Mouse (Mus musculus) left cerebral cortex, postnatal 14 days (tissue): ENCODE results near the gene Cdk9. TPM values are rescaled to one million over a fixed set of nuclear protein-coding genes. Genes with fewer than 3 reads are reported as not detected.

ENCODE experiments used
- DNase-seq, 2 experiments: peaks; one replicate each; pipeline ENCODE4 v3.0.0; 2021 to 2022; ENCODE audit warnings: low spot score in 2 of 2, mixed read lengths in 1 of 2
- intact Hi-C: fragments of 180-260 bp; cut with DNase I; formaldehyde crosslinking; loops from one replicate; pipeline ENCODE4 v1.15.1; 2025
- total RNA-seq, 2 experiments: library from RNA; stranded (reverse); gene quantifications; 2 replicates each; pipeline ENCODE4 v1.2.3; 2021

The Cdk9 gene
- total RNA-seq, 2 experiments from 2014 or later = 100 to 106 TPM

GRCm38 (mm10) chr2:32685807-32686206 lies 27.1 kb downstream of the Cdk9 start:
- intact Hi-C loops = no loop called here
- DNase-seq = no peak

DNA sequence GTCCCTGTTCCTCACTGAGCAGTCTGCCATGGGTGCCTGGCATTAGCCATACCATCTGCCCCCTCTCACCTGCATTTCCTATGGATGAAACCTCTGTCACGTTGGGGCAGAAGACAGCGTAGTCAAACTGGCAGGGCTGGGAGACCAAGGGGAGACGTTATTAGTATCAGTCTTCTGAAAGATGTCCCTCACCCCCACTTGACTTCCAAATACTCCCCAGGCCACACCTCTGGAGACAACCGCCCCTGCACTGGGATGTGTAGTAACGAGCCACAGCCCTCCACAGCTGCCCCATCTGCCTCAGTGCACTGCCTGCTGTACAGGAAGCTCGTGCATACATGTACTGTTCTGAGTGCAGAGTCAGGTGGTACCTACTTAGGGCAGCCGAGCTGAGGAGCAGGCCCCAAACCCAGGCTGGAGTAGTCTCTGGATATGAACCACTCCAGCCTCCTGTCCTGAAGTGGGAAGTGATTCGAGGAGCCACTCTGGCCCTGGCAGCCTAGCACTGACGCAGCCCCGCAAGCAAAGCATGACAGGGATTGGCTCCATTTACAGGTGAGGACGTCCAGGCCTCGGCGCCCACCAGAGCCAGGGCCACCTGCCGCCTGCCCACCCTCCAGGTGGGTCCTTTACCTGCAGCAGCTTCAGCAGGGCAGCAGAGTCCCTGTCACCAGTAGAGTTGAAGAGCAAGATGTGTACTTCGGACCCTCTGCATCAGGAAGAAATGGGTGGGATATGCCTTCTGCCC lies 28.0 kb downstream of the Cdk9 start:
- intact Hi-C loops = no loop called here
- DNase-seq = no peak

DNA sequence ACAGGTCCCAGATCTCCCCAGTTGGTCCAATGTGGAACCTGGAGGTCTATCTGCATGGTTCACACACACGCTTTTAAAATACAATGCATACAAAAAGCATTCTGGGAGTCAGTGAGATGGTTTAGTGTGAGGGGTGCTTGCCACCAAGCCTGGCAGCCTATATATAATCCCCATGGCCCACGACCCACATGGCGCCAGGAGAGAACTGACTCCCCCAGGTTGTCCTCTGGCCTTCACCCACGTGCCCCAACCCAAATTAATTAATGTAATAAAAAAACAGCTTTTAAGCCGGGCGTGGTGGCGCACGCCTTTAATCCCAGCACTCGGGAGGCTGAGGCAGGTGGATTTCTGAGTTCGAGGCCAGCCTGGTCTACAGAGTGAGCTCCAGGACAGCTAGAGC lies 29.2 kb downstream of the Cdk9 start:
- DNase-seq = no peak
- intact Hi-C loops = no loop called here

DNA sequence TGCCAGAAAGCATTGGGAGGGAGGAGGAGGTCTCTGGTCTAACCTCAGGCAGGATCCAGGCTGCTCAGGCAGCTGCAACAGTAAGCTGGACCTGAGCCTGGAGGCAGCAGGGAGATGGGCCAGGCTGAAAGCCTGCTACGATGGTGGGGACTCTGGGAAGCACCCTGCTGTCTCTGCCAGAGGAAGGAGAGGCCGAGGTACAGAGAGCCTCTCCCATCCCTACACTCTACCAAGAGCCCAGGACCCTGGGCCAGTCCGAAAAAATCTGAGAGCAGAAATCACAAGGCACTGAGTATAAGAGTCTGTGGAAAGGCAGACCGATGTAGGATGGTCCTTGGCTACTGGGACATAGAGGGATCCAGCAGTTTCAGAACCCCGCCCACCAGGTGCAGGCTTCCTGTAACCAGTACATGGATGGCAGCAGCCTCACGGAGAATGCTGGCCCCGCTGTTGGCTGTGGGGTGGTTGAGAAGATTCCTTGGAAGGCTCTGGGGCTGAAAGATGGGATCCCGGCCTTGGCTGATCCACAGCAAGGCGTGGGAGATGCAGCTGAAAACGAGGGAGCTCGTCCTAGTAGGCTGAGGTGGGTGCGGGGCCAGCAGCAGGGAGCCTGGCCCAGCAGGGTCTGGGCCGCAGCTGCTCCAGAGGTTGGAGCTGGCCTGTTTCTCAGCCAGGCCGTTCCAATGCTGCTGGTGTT lies 30.0 kb downstream of the Cdk9 start:
- intact Hi-C loops = no loop called here

DNA sequence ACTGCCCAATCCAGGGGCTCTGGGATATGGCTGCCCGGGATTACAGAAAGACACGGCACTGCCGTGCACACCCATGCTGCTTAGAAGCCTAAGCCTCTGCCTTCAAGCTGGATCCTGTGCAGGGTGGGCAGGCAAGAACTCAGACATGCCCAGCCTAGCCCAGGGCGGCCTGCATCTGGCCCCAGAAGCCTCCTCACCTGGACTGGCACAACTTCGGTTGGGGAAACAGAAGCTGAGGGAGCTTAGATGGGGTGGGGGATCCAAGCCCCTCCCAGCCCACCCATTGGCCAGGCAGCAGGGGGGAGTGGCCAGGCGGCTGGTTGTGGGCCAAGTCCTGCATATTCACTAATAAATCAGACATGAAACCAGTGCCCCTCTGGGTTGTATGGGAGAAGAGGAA lies 31.1 kb downstream of the Cdk9 start:
- no peak for DNase-seq
- intact Hi-C loops = no loop called here

More for the DNA sequence above, 30.0 kb downstream of the Cdk9 start:
- no peak for DNase-seq

DNA sequence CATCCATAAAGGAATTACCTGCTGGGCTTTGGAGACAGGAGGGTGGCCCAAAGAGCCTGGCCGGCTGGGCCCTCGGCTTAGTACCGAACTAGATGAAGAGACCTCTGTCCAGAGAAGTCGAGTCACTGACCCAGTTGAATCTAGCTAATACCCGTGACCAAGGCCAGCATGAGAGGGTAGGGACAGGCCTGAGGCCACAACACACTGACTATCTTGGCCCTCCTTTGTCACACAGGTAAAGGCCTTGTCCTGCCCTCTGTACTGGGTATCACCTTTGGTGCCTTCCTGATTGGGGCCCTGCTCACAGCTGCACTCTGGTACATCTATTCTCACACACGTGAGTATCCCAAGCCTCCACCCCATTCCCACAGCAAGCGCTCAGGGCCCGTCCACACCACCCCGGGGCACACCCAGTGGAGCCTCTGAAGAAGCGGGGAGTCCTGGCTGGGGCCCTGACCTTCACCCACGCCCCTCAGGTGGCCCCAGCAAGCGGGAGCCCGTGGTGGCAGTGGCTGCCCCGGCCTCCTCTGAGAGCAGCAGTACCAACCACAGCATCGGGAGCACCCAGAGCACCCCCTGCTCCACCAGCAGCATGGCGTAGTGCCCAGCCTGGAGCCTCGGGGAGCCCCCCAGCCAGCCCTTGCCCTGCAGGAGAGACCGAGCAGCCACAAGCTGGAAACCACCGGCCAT lies 31.8 kb downstream of the Cdk9 start:
- no peak for DNase-seq
- intact Hi-C loops = no loop called here

GRCm38 (mm10) chr2:32680051-32680451 lies 32.8 kb downstream of the Cdk9 start:
- DNase-seq = peak in 1 of 2 experiments; percentile 48
- intact Hi-C loops = no loop called here

- DNase-seq = no peak
- intact Hi-C loops = no loop called here
Measured at GRCm38 (mm10) chr2:32677683-32678082, 35.2 kb downstream of the Cdk9 start.

GRCm38 (mm10) chr2:32676821-32677220 lies 36.1 kb downstream of the Cdk9 start:
- intact Hi-C loops = no loop called here
- no peak for DNase-seq

- DNase-seq = no peak
- intact Hi-C loops = no loop called here
Measured at GRCm38 (mm10) chr2:32673176-32673917, 39.5 kb downstream of the Cdk9 start.

DNA sequence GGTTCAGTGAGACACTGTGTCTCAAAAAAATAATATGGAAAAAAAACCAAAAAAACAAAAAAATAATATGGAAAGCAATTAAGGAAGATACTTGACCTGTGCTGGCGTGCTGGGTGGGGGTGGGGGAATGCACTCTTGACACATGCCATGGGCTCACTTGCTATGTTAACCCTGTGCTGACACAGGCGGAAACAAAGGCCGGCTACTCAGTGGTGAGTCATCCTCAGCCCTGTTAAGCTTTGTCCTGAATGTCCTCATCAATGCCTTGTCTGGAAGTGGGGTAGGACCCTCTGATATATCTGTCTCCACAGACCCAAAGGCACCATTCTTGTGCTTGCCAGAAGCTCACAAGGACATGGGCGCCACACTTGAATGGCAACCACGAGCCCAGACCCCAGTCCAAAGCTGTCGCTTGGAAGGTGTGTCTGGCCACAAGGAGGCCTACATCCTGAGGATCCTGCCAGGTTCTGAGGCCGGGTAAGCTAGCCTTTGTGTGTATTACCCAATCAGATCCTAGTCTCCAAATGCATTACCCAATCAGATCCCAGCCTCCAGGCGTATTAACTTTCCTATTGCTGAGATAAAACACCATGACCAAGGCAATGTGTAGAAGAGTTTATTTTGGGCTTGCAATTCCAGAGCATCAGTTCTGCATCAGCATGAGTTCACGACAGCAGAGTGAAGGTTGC lies 40.8 kb downstream of the Cdk9 start:
- intact Hi-C loops = no loop called here
- DNase-seq = no peak

- intact Hi-C loops = no loop called here
- DNase-seq = no peak
Measured at GRCm38 (mm10) chr2:32671147-32671546, 41.7 kb downstream of the Cdk9 start.

GRCm38 (mm10) chr2:32669876-32670275 lies 43.0 kb downstream of the Cdk9 start:
- no peak for DNase-seq
- intact Hi-C loops = no loop called here

DNA sequence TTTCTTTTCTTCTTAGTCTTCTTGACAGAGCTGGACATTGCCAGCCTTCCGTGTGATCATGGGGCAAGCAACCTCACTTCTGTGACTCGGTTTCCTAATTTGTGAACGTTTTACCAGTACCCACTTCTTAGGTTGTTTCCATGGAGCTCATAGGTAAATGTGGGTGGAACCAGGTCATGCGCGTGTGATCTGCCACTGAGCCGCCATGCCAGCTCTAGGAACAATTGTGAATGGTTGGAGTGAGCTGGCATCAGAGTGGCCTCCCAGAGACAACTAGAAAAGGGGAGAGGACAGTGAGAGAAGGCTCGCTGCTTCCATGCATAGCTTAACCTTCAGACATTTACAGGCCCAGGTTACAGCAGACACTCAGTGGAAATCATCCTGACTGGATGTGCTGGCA lies 44.7 kb downstream of the Cdk9 start:
- intact Hi-C loops = no loop called here
- DNase-seq = no peak

DNA sequence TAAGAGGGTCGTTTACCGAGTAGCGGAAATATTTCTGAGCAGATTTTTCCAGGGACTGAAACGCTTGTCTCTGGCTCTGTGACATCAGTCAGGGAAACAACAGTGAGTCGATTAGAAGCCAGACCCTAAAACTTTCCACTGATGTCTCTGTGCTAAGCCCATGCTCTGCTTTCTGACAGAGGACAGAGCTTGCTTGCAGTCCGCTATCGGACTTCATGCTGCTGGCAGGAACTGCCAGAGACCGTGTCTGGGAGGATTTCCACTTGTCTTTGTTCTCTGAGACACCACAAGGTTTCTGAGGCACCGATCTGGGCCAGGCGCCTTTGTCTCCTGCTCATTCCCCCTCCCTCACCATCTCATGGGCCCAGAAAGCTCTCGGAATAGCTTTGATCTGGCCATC lies 45.1 kb downstream of the Cdk9 start:
- DNase-seq = no peak
- intact Hi-C loops = no loop called here

GRCm38 (mm10) chr2:32665853-32666252 lies 47.0 kb downstream of the Cdk9 start:
- intact Hi-C loops = no loop called here
- DNase-seq = no peak

GRCm38 (mm10) chr2:32665345-32665744 lies 47.5 kb downstream of the Cdk9 start:
- intact Hi-C loops = no loop called here

DNA sequence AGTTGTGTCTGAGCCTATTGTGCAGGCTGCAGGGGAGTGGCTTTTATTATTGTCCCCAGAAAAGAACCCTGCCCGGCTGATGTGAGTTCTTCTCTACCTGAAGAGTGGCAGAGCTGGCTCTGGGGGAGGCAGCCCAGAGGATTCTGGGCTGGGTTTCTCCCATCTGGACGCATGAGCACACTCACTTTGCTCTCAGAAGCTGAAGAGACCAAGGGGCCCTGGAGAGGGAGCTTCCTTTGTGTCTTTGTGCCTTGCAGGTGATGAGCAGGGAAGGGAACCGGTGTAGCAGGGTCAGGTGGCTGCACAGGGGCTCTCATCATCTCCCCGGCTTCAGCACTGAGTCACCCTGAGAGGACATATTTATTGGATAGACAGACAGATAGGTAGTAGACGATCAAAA lies 50.6 kb downstream of the Cdk9 start:
- intact Hi-C loops = no loop called here
- DNase-seq = no peak

More at GRCm38 (mm10) chr2:32665345-32665744, 47.5 kb downstream of the Cdk9 start:
- DNase-seq = no peak

GRCm38 (mm10) chr2:32661509-32662107 lies 51.3 kb downstream of the Cdk9 start:
- no peak for DNase-seq
- intact Hi-C loops = no loop called here
